Mouse (Mus musculus) embryo, embryonic 9.5 days (tissue): ENCODE measurements around the gene Tnpo2.
A peak's percentile ranks its signal among the peaks of the same experiment; 100 is the strongest.

Experiments used
- DNase-seq: peaks from one replicate; pipeline ENCODE4 v3.0.0-alpha.2; 2017; ENCODE audit errors: extremely low spot score

Tnpo2 gene

GRCm38 (mm10) chr8:85027516-85027855 is 9.2 kb upstream of the Tnpo2 start:
- DNase-seq: no peak

GRCm38 (mm10) chr8:85027922-85028321 is 8.8 kb upstream of the Tnpo2 start:
- DNase-seq: no peak

GRCm38 (mm10) chr8:85029271-85029670 is 7.4 kb upstream of the Tnpo2 start:
- no peak for DNase-seq

- DNase-seq: no peak
Observed at GRCm38 (mm10) chr8:85032622-85033311, 3.9 kb upstream of the Tnpo2 start.

GRCm38 (mm10) chr8:85033867-85034266 is 2.8 kb upstream of the Tnpo2 start:
- no peak for DNase-seq

GRCm38 (mm10) chr8:85034764-85035163 is 2.0 kb upstream of the Tnpo2 start:
- DNase-seq: peak; percentile 80

- peak; percentile 50 for DNase-seq
Observed at GRCm38 (mm10) chr8:85035165-85035727, 1.5 kb upstream of the Tnpo2 start.

- no peak for DNase-seq
Observed at GRCm38 (mm10) chr8:85035728-85036310, 896 bp upstream of the Tnpo2 start.

GRCm38 (mm10) chr8:85036381-85036717 is 366 bp upstream of the Tnpo2 start:
- no peak for DNase-seq

- no peak for DNase-seq
Observed at GRCm38 (mm10) chr8:85037366-85037680, 608 bp downstream of the Tnpo2 start.

GRCm38 (mm10) chr8:85037681-85038531 is 1.2 kb downstream of the Tnpo2 start:
- peak; percentile 78 for DNase-seq

- no peak for DNase-seq
Observed at GRCm38 (mm10) chr8:85043619-85044018, 6.9 kb downstream of the Tnpo2 start.

- DNase-seq: no peak
Observed at GRCm38 (mm10) chr8:85057367-85057766, 20.7 kb downstream of the Tnpo2 start.

- DNase-seq: peak; percentile 89
Observed at GRCm38 (mm10) chr8:85059879-85060616, 23.3 kb downstream of the Tnpo2 start, which contains the start of gene Fbxw9. Gene Fbxw9 (plus strand): TSS chr8:85060055.

GRCm38 (mm10) chr8:85062603-85063002 is 25.9 kb downstream of the Tnpo2 start:
- no peak for DNase-seq

- no peak for DNase-seq
Observed at GRCm38 (mm10) chr8:85065213-85065612, 28.5 kb downstream of the Tnpo2 start.

- no peak for DNase-seq
Observed at GRCm38 (mm10) chr8:85067155-85067554, 30.4 kb downstream of the Tnpo2 start.

- no peak for DNase-seq
Observed at GRCm38 (mm10) chr8:85067982-85068381, 31.3 kb downstream of the Tnpo2 start, which contains the start of gene Gm5741. Gene Gm5741 (minus strand): TSS chr8:85067982.

- DNase-seq: peak; percentile 51
Observed at GRCm38 (mm10) chr8:85071041-85071440, 34.3 kb downstream of the Tnpo2 start.

GRCm38 (mm10) chr8:85071514-85072281 is 35.0 kb downstream of the Tnpo2 start, which contains the start of gene Dhps:
Gene Dhps (plus strand): TSS chr8:85071757.
- peak; percentile 86 for DNase-seq

GRCm38 (mm10) chr8:85072364-85072929 is 35.7 kb downstream of the Tnpo2 start:
- DNase-seq: no peak
